Mouse (Mus musculus) T-helper 1 cell (primary cell): ENCODE measurements around the gene Ank3.

Source experiments
- in situ Hi-C: fragments of 300-600 bp; cut with MboI, MseI; formaldehyde crosslinking; loops from one replicate; pipeline ENCODE4 v1.15.1; 2025; ENCODE audit warnings: high pct_unique_total_duplicates

Gene Ank3

GRCm38 (mm10) chr10:69804613-69805012, 406.0 kb downstream of the Ank3 start:
- in situ Hi-C loops: loop anchor here (5.0 kb wide), 1 partner anchor 1203 kb away; no protein-coding TSS in a partner anchor

- in situ Hi-C loops: no loop called here
Observed at GRCm38 (mm10) chr10:69810785-69811184, 412.2 kb downstream of the Ank3 start.

GRCm38 (mm10) chr10:69813823-69814522, 415.4 kb downstream of the Ank3 start:
- in situ Hi-C loops: no loop called here

GRCm38 (mm10) chr10:69821245-69821644, 422.7 kb downstream of the Ank3 start:
- in situ Hi-C loops: no loop called here

GRCm38 (mm10) chr10:69828770-69829169, 430.2 kb downstream of the Ank3 start:
- in situ Hi-C loops: no loop called here

GRCm38 (mm10) chr10:69829236-69829635, 430.7 kb downstream of the Ank3 start:
- in situ Hi-C loops: no loop called here

GRCm38 (mm10) chr10:69831568-69831967, 433.0 kb downstream of the Ank3 start:
- in situ Hi-C loops: no loop called here

- in situ Hi-C loops: no loop called here
Observed at GRCm38 (mm10) chr10:69832241-69832640, 433.7 kb downstream of the Ank3 start.

GRCm38 (mm10) chr10:69832822-69833221, 434.2 kb downstream of the Ank3 start:
- in situ Hi-C loops: no loop called here

- in situ Hi-C loops: no loop called here
Observed at GRCm38 (mm10) chr10:69834700-69835099, 436.1 kb downstream of the Ank3 start.

- in situ Hi-C loops: loop anchor here (5.0 kb wide), 1 partner anchor 183 kb away; no protein-coding TSS in a partner anchor
Observed at GRCm38 (mm10) chr10:69845749-69846148, 447.2 kb downstream of the Ank3 start.

- in situ Hi-C loops: no loop called here
Observed at GRCm38 (mm10) chr10:69852366-69853091, 454.0 kb downstream of the Ank3 start.

- in situ Hi-C loops: no loop called here
Observed at GRCm38 (mm10) chr10:69854587-69855185, 456.1 kb downstream of the Ank3 start.

GRCm38 (mm10) chr10:69858011-69858410, 459.4 kb downstream of the Ank3 start:
- in situ Hi-C loops: no loop called here

GRCm38 (mm10) chr10:69858897-69859605, 460.5 kb downstream of the Ank3 start:
- in situ Hi-C loops: no loop called here

GRCm38 (mm10) chr10:69859848-69860479, 461.4 kb downstream of the Ank3 start:
- in situ Hi-C loops: loop anchor here (5.0 kb wide), 1 partner anchor 427 kb away; no protein-coding TSS in a partner anchor

- in situ Hi-C loops: loop anchor here (5.0 kb wide), 1 partner anchor 424 kb away; no protein-coding TSS in a partner anchor
Observed at GRCm38 (mm10) chr10:69862829-69863228, 464.3 kb downstream of the Ank3 start.

GRCm38 (mm10) chr10:69870348-69870747, 471.8 kb downstream of the Ank3 start:
- in situ Hi-C loops: loop anchor here (5.0 kb wide), 1 partner anchor 97 kb away; no protein-coding TSS in a partner anchor

GRCm38 (mm10) chr10:69870947-69871346, 472.4 kb downstream of the Ank3 start:
- in situ Hi-C loops: loop anchor here (5.0 kb wide), 1 partner anchor 96 kb away; no protein-coding TSS in a partner anchor

GRCm38 (mm10) chr10:69872182-69872741, 473.7 kb downstream of the Ank3 start:
- in situ Hi-C loops: loop anchor here (5.0 kb wide), 1 partner anchor 95 kb away; no protein-coding TSS in a partner anchor

- in situ Hi-C loops: loop anchor here (5.0 kb wide), 1 partner anchor 94 kb away; no protein-coding TSS in a partner anchor
Observed at GRCm38 (mm10) chr10:69872892-69873291, 474.3 kb downstream of the Ank3 start.
